Mouse (Mus musculus) kidney, embryonic 14.5 days (tissue): ENCODE results near the gene Sparc. TPM values are rescaled to one million over a fixed set of nuclear protein-coding genes. Genes with fewer than 3 reads are reported as not detected.

ENCODE experiments used
- polyA plus RNA-seq: library from polyadenylated mRNA; unstranded; fragments of >200 nt; fragmentation: Nextera tagmentation; extraction: Ambion mirVana; gene quantifications from 2 replicates; pipeline ENCODE4 v1.2.1, GENCODE M21; 2014

The Sparc gene
- polyA plus RNA-seq, 1 experiment from 2014 or later: 919 TPM

Other genes with a start within 250 kb of the Sparc start
- 0.63 and 0.80 TPM in 2 replicates for gene Slc36a2, start 238.1 kb downstream of the Sparc start, polyA plus RNA-seq
- gene Slc36a1, start 218.8 kb downstream of the Sparc start, polyA plus RNA-seq: 2.1 and 2.2 TPM in 2 replicates
- gene Fat2, start 86.6 kb downstream of the Sparc start, polyA plus RNA-seq: 0.04 and 0.16 TPM in 2 replicates
- gene Atox1, start 38.1 kb upstream of the Sparc start, polyA plus RNA-seq: 389 and 470 TPM in 2 replicates
- 151 and 230 TPM in 2 replicates for gene G3bp1, start 46.5 kb upstream of the Sparc start, polyA plus RNA-seq
- not detected in 2 replicates for gene Glra1, start 185.0 kb upstream of the Sparc start, polyA plus RNA-seq